Mouse (Mus musculus) adipocyte (in vitro differentiated cells): Measurements from ENCODE around the gene Slc25a18.
A peak's percentile ranks its signal among the peaks of the same experiment; 100 is the strongest.
"Not testable (repeated sequence)": the region's sequence is repeated elsewhere in the genome, so short reads cannot be mapped to it uniquely, and the experiment has no call there.

Source experiments
- DNase-seq: peaks from one replicate; pipeline ENCODE4 v3.0.0-alpha.2; 2016; ENCODE audit warnings: low spot score

Gene Slc25a18

DNA sequence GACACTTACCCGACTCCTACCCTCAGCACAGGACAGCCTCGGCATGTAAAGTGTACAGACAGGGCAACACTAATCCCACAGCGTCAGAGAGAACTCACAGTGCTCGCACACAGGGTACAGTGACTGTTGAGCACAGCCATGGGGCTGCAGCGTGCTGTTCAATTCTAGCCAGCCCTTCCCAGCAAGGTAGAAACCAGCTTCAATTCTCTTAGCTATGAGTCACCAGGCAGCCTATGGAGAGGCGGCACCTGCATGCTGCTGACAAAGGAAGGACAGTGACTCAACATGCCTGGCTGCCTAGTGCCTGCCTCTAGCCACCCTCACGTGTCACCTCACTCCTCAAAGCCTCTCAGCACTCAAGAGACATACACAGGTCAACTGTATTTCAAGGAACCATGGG lies 24.6 kb downstream of the Slc25a18 start:
- no peak for DNase-seq

DNA sequence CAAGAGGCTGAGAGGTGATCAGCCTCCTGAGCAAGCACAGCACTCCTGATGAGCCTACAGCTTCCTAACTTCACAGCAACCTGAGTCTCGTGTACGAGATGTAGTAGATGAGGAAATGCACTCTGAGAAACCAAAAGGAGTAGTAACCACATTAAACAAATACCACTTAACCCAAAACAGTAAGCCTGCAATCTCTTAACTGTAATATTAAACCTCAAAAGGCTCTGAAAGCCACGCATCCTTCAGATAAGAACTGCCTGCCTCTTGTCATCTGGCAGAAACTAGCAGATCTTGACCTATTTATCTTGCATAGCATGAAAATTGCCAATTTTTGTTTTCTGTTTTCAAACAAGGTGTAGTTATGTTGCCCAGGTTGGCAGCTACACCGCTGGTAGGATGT lies 25.5 kb downstream of the Slc25a18 start:
- DNase-seq = no peak

DNA sequence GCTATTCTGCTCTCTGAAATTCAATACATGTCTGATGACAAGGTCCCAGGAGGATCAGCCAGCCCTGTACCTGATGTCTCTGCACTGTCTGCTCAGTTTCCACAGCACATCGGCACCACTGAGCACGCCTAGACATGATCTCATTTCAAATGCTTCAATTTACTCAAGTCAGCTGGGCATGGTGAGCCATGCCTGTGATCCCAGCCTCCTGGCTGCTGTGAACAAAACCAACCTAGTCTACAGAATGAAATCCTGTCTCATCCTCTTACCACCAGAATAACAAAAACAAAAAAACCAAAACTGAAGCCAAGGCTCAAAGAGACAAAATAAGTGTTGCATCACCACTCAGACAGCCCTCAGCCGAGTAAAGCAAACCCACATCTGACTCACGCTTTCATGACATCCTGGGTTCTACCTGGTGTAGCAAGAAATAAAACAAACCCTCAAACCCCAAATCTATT lies 26.2 kb downstream of the Slc25a18 start:
- no peak for DNase-seq

DNA sequence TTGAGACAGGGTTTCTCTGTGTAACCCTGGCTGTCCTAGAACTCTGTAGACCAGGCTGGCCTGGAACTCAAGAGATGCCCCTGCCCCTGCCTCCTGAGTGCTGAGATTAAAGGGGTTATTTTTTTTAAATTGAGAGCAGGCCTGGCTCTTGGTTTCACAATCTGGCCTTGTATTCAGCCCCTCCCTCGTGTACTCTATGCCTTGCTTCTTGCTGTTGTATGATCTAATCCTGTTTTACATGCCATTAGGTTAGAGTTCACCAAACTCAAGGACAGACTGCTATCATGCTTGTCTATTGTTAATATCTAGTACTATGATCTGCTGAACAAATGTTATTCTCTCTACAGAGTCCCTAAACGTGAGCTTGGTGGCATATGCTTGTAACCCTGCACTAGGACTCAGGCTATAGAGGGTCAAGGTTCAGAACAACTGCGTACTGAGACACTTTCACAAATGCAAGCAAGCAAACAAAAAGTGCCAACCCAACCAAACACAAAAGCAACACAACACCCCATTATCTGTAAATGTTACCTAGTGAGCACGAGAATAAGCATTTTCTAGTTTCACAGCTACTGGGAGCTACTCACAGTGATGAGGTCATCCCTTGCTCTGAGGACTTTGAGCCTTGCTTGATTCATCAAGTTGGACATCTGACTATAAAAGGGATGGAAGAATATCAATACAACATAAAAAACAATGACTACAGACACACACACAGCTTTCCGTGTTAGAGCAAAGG lies 33.8 kb downstream of the Slc25a18 start:
- peak; percentile 72 for DNase-seq

DNA sequence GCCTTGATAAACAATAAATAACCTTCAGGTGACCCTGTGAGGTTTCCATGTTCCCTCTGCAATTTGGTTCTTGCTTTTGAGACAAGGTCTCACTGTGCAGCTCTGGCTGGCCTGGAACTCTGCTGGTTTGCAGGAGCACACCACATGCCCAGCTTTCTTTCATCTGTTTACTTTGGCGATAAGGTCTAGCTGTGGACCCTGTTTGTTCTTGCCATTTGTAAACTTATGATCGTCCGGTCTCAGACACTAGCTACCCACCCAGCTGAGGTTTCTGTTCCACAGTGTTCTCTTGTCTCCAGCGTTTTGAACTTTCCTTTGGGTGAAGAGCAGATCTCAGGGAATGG lies 34.3 kb downstream of the Slc25a18 start:
- no peak for DNase-seq

DNA sequence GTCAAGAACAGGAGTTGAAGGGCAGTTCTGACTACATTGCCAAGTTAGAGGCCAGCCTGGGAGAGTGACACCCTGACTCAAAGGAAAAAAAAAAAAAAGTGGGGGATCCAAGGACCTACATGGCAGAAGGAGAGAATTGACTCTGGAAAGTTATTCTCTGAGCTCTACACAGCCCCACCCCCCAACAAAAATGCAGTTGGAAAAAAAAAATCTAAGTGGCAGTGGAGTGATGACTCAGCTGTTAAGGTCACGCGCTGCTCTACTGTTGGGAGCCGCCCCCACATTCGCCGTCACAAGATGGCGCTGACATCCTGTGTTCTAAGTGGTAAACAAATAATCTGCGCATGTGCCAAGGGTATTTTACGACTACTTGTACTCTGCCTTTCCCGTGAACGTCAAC lies 38.6 kb downstream of the Slc25a18 start:
- not testable (repeated sequence) for DNase-seq

DNA sequence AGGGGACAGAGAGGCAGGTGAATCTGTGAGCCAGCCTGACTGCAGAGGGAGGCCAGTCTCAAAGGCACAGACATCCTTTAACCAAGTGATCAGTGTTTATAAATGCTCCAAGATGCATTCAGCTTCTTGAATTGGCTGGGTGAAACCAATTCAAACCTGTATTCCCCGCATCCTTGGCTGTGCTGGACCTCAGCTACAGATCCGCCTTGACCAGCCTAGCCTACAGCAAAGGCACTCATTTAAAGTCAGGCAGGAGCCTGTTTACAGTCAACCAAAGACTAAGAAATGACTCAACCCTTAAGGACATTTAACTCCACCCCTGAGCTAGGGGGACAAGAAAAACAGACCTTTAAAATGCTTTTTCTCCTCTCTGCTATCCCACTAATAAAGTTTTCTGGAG lies 45.9 kb downstream of the Slc25a18 start:
- DNase-seq = no peak

DNA sequence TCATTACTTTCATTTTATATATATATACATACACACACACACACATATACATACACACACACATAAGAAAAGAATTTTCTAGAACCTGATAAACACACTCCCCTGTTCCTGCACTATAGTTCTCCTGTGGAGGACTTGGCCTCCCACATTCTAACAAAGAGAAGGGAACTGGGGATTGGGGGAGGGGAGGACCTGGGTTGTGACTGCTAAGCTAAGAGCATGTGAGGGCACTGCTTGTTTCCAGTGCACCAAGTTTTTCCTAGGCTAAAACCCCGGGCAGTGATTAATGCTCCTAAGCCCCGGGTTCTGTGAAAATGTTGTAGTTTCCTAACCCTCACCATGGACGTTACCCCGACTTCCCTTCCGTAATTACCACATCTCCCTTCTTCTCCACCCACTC lies 46.8 kb downstream of the Slc25a18 start:
- DNase-seq = no peak

DNA sequence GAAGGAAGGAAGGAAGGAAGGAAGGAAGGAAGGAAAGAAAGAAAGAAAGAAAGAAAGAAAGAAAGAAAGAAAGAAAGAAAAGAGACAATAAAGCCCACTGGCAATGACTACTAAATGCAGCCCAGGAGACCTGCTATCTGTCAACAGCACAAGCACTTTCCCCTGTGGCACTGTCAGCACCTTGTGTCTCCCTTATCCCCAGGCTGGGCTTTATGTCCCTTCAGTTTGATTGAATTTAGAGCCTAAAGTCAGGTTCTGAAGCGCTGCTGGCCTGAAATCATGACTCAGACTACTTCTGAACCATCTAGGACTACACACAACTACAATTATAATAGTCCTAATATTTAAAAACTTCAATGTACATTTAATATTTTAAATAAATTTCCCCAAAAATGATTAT lies 47.6 kb downstream of the Slc25a18 start:
- DNase-seq = no peak

DNA sequence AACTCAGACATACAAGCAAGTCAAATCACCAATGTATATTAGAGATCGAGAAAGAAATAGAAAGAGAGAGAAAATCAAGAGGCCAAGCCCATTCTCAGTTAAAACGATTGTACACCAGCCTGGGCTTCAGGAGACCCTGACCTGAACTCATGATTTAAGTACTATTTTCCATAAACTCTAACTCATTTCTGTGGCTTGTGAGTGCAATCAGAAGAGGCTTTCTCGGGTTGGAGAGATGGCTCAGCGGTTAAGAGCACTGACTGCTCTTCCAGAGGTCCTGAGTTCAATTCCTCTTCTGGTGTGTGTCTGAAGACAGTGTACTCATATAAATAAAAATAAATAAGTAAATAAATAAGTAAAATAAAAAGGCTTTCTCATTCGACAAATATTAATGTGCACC lies 48.3 kb downstream of the Slc25a18 start:
- DNase-seq = no peak

DNA sequence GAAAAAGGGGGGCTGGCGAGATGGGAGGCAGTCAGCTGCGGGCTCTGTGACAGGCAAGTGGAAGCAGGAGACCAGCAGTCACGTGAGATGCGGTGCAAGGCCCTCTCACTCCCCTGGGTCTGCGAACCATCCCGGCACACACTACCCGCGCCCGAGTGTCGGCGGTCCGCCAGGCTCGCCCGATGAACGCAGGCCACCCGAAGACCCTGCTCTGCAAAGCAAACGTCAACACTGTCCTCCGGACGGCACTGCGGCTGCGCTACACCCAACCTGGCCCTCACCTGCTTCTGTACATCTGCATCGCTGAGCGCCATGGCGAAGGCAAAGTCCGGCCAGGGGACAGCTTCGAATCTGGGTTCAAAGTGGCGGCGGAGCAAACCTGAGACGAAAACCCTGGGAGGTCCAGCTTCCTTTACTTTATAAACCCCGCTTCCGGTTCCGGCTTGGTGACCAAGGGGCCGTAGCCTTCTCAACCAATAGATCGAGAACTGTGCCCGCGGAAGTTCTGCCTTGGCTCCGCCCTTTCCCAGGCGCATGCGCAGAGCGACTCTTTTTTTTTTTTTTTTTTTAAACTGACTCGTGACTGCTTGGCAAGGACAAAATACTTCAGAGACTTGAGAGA lies 49.0 kb downstream of the Slc25a18 start, which contains the start of gene Atp6v1e1:
TSS of gene Atp6v1e1 (minus strand) at position 487 of the 622 bp plus-strand sequence.
- DNase-seq = peak; percentile 99

DNA sequence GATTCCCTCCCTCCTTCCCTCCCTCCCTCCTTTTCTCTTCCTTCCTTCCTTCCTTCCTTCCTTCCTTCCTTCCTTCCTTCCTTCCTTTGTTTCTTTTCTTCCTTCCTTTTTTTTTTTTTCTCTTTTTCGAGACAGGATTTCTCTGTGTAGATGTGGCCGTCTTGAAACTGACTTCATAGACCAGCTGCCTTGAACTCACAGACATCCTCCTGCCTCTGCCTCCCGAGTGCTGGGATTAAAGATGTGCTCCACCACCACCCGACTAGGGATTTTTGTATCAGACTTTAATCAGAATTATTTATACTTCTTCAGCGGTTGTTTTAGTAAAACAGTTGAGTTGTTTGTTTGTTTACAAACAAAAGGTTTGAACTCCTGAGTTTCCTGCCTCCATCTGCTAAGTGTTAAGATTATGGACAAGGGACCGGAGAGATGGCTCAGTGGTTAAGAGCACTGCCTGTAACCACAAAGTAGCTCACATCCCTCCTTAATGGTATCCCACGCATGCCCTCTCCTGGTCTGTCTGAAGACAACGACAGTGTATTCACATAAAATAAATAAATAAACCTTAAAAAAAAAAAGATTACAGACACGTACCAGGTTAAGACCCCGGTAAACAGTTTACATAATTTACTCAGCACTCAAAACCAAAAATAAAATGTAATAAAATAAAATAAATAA lies 49.7 kb downstream of the Slc25a18 start:
- DNase-seq = no peak

DNA sequence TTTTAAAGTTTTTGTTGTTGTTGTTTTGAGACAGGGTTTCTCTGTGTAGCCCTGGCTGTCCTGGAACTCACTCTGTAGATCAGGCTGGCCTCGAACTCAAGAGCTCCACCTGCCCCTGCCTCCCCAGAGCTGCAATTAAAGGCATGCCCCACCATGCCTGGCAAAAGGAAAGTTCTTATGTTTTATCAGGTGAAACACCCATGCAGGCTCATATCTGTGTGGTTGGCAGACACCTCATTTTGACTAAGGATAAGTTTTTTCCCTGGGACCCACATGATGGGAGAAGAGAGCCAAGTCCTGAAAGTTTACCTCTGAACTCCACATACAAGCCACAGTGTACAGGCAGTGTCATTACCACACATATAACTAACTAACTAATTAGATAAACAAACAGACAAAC lies 56.7 kb downstream of the Slc25a18 start:
- DNase-seq = no peak

DNA sequence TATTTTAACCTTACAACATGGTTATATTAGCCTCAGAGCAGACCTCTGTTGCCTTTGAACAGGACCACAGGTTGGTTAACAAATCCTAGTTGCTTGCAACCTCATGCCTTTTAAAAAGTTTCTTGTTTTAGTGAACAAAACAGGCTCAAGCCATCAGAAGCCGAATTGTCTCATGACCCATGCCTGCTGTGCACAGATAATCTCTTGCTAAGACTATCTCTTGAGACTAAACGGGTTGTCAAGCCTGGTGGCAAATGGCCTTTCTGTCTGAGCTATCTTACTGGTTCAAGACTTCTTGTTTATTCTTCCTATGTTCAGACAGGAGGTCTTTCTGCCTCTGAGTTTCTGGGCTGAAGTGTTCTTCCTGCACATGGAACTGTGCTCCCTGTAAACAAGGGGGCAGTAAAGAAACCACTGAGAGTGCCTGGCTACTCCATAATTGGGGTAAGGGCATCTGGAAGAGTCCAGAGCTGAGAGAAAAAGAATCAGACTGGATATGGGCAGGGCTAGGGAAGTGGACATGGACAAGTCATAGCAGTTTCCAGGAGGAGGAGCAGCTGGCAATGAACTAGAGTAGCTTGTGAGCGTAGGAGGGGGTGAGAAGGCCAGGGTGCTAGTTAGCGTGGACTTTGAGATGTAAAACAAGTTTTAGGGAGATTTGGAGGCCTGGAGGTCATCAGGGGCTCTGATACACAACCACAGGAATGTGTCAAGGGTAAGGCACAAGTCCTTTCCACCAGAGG lies 57.7 kb downstream of the Slc25a18 start:
- peak; percentile 54 for DNase-seq

DNA sequence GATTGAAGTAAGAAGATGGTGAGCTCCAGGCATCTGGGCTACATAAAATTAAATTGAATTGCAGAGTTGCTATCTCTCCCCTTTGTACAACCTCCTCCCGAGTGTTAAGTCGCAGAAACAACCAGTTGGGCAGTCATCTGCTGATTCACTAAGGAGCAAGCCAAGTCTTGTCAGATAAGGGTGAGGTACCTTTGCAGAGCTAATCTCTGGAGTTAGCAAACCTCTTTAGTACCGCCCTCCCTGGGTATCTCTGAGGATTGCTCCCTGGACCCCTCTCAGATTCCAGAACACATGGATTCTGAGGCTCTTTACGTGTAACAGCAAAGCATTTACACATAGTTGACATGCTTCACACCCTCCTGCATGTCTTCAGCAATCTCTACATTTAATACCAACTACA lies 58.7 kb downstream of the Slc25a18 start:
- DNase-seq = no peak

DNA sequence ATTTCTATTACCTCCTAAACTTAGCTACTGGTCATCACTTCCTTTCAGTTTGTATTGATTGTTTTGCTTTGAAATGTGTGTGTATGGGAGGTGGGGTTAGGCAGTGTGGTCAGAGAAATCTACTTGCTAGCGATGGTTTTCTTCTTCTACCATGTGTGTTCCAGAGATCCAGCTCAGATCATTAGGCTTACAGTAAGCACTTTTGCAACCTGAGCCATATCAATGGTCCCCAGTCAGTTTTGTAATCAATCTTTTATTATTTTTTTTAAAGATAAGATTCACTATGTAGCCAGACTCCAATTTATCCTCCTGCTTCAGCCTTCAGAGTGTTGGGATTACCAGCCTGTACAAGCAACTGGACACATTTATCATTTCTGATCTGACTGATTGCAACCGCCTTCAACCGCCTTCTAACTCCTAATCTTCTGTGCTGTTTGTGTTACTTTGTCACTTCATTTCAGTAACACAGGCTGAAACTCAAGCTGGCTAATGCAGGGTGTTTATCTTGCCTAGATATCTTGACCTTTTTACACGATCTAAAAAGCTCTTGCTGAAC lies 61.5 kb downstream of the Slc25a18 start:
- peak; percentile 43 for DNase-seq

DNA sequence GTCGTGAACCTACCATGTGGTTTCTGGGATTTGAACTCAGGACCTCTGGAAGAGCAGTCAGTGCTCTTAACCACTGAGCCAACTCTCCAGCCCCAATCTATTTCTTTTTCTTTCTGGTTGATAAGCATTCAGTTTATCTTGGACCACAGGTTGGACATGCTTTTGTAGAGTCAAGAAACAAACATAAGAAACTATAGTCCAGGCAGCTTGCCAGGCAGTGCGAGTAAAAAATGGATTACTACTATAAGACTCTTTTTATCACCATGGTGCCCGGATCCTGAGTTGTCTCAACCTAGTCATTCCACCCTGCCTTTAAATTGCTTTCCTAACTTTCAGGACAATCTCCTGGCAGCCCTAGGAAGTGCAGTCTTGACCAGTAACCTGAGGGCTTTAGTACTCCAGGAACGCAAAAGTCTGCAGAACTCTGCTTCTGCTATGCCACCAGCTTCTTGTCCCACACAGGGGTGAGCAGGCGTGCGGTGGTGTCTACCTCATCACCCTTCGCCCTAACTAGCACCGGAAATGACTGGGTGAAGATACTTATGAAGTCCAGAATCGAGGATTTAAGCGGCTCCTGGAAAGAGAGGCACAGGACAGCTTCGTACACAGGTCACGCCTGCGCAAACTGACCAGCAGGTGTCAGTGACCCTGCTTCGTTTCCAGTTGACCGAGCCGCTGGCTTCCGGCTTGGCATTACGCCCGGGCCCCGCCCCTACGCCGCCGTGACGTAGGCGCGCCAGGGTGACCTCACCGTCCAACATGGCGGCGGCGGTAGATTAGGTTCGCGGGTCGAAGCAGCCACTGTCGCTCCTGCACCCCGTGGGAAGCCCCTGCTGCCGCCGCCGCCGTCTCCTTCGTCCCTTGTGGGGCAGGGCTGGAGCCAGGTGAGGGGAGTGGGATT lies 62.3 kb downstream of the Slc25a18 start, which contains the start of gene Bcl2l13:
TSS of gene Bcl2l13 (plus strand) at position 739 of the 901 bp plus-strand sequence.
- DNase-seq = peak; percentile 97

DNA sequence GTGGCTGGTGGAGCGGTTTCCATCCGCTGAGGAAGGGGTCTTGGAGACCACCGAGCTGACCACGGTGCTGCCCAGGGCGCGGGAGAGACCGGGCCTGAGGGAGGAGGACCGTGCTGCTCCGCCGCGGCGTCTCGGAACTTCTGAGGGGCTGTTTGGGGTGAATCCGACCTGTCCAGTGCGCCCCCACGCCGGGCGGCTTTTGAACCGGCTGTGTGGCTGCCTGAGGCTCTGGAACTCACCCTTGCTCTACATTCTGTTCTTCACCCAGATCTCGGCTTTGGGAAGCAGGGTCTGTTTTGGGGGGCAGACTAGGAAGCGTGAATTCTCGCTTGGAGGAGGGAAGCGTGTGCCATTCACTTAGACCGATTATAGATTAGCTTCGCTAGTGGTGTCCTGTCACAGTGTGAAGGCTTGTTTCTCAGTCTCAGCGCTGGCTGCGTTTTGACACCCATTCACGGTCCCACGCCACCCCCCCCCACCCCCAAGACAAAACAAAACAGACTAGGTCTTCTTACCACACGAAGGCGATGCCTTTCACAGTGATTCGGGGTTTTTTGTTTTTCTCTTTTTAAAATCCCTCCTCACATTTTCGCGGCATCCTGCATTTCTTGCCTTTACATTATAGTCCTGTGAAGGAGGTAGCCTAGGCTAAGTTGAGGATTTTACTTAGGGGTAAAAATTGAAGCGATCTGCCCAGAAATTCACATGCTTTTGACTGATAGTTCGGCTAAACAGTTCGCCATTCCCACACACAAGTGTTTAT lies 63.2 kb downstream of the Slc25a18 start:
- DNase-seq = peak; percentile 73

DNA sequence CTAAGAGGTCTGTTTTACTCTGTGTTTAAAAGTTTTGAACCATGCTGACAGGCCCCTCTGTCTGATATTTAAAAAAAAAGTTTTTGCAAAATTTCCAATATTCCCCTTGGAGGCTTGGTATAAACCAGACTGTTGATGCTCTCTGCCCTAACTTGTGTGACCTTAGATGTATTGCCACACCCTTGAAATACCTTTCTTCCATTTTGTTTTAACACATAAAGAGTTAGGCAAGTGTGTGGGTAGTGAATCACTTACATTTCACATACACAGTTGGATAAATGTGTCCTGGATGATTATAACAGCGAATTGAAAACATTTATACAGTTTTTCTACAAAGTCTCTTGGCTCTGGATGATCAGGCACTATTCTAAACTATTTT lies 63.8 kb downstream of the Slc25a18 start:
- DNase-seq = peak; percentile 56

DNA sequence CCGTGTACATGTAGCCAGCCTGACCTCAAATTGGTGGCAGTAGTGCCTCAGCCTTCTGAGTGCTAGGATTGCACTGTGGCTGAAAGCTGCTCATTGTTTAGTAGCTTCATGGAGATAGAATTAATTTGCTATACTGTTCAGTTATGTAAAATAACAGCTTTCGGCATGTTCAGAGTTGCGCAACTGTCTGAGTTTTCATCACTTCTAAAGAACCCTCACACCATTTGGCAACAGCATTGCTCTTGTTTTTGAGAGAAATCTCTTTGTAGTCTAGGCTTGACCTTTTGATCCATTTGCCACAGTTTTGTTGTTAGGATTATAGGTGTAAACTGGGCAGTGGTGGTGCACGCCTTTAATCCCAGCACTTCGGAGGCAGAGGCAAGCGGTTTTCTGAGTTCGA lies 66.9 kb downstream of the Slc25a18 start:
- DNase-seq = peak; percentile 77
